Mouse (Mus musculus): ENCODE measurements at regions not wholly inside any gene's neighbourhood (a gene's known extent, or its start where the extent isn't known, plus 50 kb on each side); places are given as distances from the start of the nearest gene placed in this dataset.

DNA sequence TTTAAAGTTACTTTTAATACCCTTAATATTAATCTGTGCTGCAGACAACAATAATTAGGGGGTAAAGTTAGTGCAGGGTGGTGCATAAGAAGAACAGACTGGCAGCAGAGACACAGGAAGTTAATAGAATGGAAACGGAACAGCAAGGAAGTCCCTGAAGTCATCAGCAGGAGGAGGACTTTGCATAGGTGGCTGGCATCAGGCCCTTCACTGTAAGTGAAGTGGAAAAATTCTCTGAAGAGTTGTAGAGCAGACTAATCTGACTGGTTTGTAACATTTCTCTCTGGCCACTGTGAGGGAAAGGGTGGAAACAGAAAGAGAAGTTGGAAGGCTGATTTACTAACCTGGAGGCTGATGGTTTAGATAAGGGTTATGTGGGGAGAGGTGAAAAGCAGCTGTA is 195.5 kb upstream of the Prdm1 start:
- no peak overlapping the region for H3K4me3 ChIP-seq (ENCODE audit: low read depth, low read length)
- H3K27me3 ChIP-seq (ENCODE audit: control insufficient read depth, insufficient read depth, low read length): no peaks in the 10 kb centered on the region
- H3K9ac ChIP-seq (replicated peaks; ENCODE audit: low read depth, low read length): no peak overlapping the region
- no peak for ATAC-seq (ENCODE audit: insufficient read depth, low read depth)
- no peak overlapping the region for H3K4me2 ChIP-seq (ENCODE audit: low read depth, low read length)
- DNase-seq (ENCODE audit: low spot score): no peak
- TF ChIP-seq EP300 (IDR thresholded peaks at IDR 0.05; ENCODE audit: low read depth) (no peak), CTCF (IDR thresholded peaks at IDR 0.05; ENCODE audit: low read depth) (no peak)
- no peaks in the 10 kb centered on the region for H3K9me3 ChIP-seq (replicated peaks; ENCODE audit: control insufficient read depth, low read length)
- 39% methylated on average over 1 of the region's 1 CpGs for WGBS
- H3K27ac ChIP-seq (ENCODE audit: low read depth): no peak overlapping the region
- H3K4me1 ChIP-seq (ENCODE audit: control insufficient read depth, insufficient read depth): no peaks in the 10 kb centered on the region
- H3K36me3 ChIP-seq (replicated peaks; ENCODE audit: control insufficient read depth, insufficient read depth, low read length): no peaks in the 10 kb centered on the region

DNA sequence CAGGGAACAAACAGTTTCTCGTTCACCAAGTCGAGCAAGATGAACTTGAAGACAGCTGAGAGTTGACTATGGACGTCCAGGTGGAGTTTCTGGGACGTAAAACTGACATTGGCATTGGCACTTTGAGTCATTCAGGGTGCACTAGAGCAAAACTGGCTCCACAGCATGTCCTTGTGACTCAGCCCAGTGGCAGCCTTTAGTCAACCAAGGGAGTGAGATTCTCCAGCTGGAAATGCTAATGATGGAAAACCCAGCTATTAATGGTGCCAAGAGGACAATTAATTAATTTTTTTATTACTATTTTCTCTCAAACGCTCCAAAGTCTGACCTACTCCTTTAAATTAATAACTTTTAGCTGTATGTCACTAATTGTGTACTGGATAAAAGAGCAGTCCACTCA is 195.0 kb upstream of the Prdm1 start:
- H3K36me3 ChIP-seq (replicated peaks; ENCODE audit: control insufficient read depth, insufficient read depth, low read length): no peaks in the 10 kb centered on the region
- no peak overlapping the region for H3K27ac ChIP-seq (ENCODE audit: low read depth)
- H3K4me1 ChIP-seq (ENCODE audit: control insufficient read depth, insufficient read depth): no peaks in the 10 kb centered on the region
- H3K9me3 ChIP-seq (replicated peaks; ENCODE audit: control insufficient read depth, low read length): no peaks in the 10 kb centered on the region
- H3K4me3 ChIP-seq (ENCODE audit: low read depth, low read length): no peak overlapping the region
- WGBS: 72% methylated on average over 5 of the region's 5 CpGs
- H3K9ac ChIP-seq (replicated peaks; ENCODE audit: low read depth, low read length): no peak overlapping the region
- TF ChIP-seq CTCF (IDR thresholded peaks at IDR 0.05; ENCODE audit: low read depth): no peak
- no peak for TF ChIP-seq EP300 (IDR thresholded peaks at IDR 0.05; ENCODE audit: low read depth)
- DNase-seq (ENCODE audit: low spot score): no peak
- no peak for ATAC-seq (ENCODE audit: insufficient read depth, low read depth)
- no peaks in the 10 kb centered on the region for H3K27me3 ChIP-seq (ENCODE audit: control insufficient read depth, insufficient read depth, low read length)
- H3K4me2 ChIP-seq (ENCODE audit: low read depth, low read length): no peak overlapping the region

DNA sequence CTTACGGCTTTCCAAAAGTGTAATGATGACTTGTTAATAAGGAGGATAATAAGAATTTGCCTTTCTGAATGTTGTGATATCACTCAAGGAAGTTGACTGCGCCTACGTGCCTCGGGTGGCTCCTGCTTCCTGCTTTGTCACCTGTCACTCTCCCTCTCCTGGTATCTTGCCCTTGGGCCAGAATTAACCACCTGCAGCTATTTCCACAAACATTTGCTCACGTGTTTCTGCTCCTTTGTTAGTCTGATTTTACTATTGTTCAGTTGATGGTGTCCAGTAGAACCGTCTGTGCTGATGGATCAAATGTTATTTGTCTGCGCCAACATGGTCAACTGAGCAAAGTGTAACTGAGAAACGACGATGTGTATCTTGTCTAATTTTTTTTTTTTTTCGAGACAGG is 193.4 kb upstream of the Prdm1 start:
- H3K9me3 ChIP-seq (replicated peaks; ENCODE audit: control insufficient read depth, low read length): no peaks in the 10 kb centered on the region
- H3K9ac ChIP-seq (replicated peaks; ENCODE audit: low read depth, low read length): no peak overlapping the region
- H3K4me1 ChIP-seq (ENCODE audit: control insufficient read depth, insufficient read depth): no peaks in the 10 kb centered on the region
- H3K27me3 ChIP-seq (ENCODE audit: control insufficient read depth, insufficient read depth, low read length): no peaks in the 10 kb centered on the region
- no peak overlapping the region for H3K4me3 ChIP-seq (ENCODE audit: low read depth, low read length)
- ATAC-seq (ENCODE audit: insufficient read depth, low read depth): no peak
- no peak for TF ChIP-seq CTCF (IDR thresholded peaks at IDR 0.05; ENCODE audit: low read depth)
- TF ChIP-seq EP300 (IDR thresholded peaks at IDR 0.05; ENCODE audit: low read depth): no peak
- no peak overlapping the region for H3K27ac ChIP-seq (ENCODE audit: low read depth)
- H3K4me2 ChIP-seq (ENCODE audit: low read depth, low read length): no peak overlapping the region
- 75% methylated on average over 10 of the region's 10 CpGs for WGBS
- no peaks in the 10 kb centered on the region for H3K36me3 ChIP-seq (replicated peaks; ENCODE audit: control insufficient read depth, insufficient read depth, low read length)
- DNase-seq (ENCODE audit: low spot score): no peak

DNA sequence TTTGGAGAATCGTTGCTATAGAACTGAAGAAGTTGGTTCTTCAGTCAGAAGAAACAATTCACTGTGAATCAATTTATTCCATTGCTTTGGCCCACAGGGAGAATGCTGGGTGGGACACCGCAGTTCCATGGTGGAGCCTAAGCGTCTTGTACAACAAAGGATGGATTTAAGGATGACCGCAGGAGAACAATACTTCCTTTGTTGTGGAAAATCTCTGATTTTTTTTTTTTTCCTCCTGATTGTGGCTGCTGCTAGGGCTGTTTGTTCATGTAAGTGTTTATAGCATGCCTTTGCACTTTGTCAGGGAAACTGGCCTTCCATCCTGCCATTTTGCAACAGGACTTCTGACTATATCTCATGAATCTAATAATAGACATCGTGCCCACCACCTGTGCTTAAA is 188.3 kb upstream of the Prdm1 start:
- H3K4me2 ChIP-seq (ENCODE audit: low read depth, low read length): no peak overlapping the region
- H3K36me3 ChIP-seq (replicated peaks; ENCODE audit: control insufficient read depth, insufficient read depth, low read length): no peaks in the 10 kb centered on the region
- ATAC-seq (ENCODE audit: insufficient read depth, low read depth) (no peak), DNase-seq (ENCODE audit: low spot score) (no peak)
- no peak for TF ChIP-seq CTCF (IDR thresholded peaks at IDR 0.05; ENCODE audit: low read depth)
- no peak for TF ChIP-seq EP300 (IDR thresholded peaks at IDR 0.05; ENCODE audit: low read depth)
- H3K9ac ChIP-seq (replicated peaks; ENCODE audit: low read depth, low read length): no peak overlapping the region
- no peak overlapping the region for H3K4me3 ChIP-seq (ENCODE audit: low read depth, low read length)
- H3K27me3 ChIP-seq (ENCODE audit: control insufficient read depth, insufficient read depth, low read length): no peaks in the 10 kb centered on the region
- H3K27ac ChIP-seq (ENCODE audit: low read depth): no peak overlapping the region
- H3K4me1 ChIP-seq (ENCODE audit: control insufficient read depth, insufficient read depth): no peaks in the 10 kb centered on the region
- 84% methylated on average over 5 of the region's 5 CpGs for WGBS
- H3K9me3 ChIP-seq (replicated peaks; ENCODE audit: control insufficient read depth, low read length): no peaks in the 10 kb centered on the region

DNA sequence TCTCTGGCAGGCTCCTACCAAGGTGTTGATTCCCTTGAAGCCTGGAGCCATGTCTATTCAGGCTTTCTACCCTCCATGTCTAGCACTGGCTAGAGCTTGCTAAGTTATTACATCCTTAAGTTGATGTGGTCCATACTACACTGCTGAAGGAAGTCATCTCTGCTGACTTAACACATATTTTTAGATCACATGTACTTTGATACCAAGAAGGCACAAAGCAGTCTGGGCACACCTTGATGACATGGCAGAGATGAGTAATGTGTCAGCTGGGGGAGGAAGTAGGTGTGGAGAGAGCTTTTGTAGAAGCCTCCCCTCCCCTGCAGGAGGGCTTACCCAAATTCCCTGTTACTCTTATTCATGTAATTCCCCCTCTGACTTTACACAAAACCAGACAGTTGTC is 187.6 kb upstream of the Prdm1 start:
- DNase-seq (ENCODE audit: low spot score): no peak
- Histone ChIP-seq H3K27me3 (ENCODE audit: control insufficient read depth, insufficient read depth, low read length) (no peaks in the 10 kb centered on the region), H3K4me3 (ENCODE audit: low read depth, low read length) (no peak overlapping the region), H3K4me1 (ENCODE audit: control insufficient read depth, insufficient read depth) (no peaks in the 10 kb centered on the region), H3K27ac (ENCODE audit: low read depth) (no peak overlapping the region), H3K36me3 (replicated peaks; ENCODE audit: control insufficient read depth, insufficient read depth, low read length) (no peaks in the 10 kb centered on the region), H3K9me3 (replicated peaks; ENCODE audit: control insufficient read depth, low read length) (no peaks in the 10 kb centered on the region), H3K9ac (replicated peaks; ENCODE audit: low read depth, low read length) (no peak overlapping the region), H3K4me2 (ENCODE audit: low read depth, low read length) (no peak overlapping the region)
- no peak for TF ChIP-seq EP300 (IDR thresholded peaks at IDR 0.05; ENCODE audit: low read depth)
- TF ChIP-seq CTCF (IDR thresholded peaks at IDR 0.05; ENCODE audit: low read depth): no peak
- no peak for ATAC-seq (ENCODE audit: insufficient read depth, low read depth)

DNA sequence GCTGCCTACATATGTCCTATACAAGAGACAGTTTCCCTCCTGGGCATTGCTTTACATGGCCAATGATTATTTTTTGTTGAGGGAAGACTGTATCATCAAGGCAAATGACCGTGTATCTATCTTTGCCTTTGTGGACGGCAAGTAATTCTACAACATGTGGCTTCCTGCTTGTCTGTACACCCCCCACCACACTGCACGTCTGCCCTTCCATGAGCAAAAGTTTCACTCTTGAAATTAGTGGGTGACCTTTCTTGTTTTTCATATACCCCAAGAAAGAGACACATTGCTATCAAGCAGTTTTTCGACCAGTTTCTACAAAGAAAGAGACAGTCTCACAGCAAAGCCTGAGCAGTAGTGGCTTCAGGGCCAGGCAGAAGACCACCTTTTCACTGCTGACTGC is 180.5 kb upstream of the Prdm1 start:
- no peak for ATAC-seq (ENCODE audit: insufficient read depth, low read depth)
- Histone ChIP-seq H3K4me1 (ENCODE audit: control insufficient read depth, insufficient read depth) (no peaks in the 10 kb centered on the region), H3K27me3 (ENCODE audit: control insufficient read depth, insufficient read depth, low read length) (no peaks in the 10 kb centered on the region), H3K36me3 (replicated peaks; ENCODE audit: control insufficient read depth, insufficient read depth, low read length) (no peaks in the 10 kb centered on the region), H3K4me3 (ENCODE audit: low read depth, low read length) (no peak overlapping the region), H3K27ac (ENCODE audit: low read depth) (no peak overlapping the region), H3K9me3 (replicated peaks; ENCODE audit: control insufficient read depth, low read length) (no peaks in the 10 kb centered on the region), H3K9ac (replicated peaks; ENCODE audit: low read depth, low read length) (no peak overlapping the region), H3K4me2 (ENCODE audit: low read depth, low read length) (no peak overlapping the region)
- no peak for TF ChIP-seq EP300 (IDR thresholded peaks at IDR 0.05; ENCODE audit: low read depth)
- TF ChIP-seq CTCF (IDR thresholded peaks at IDR 0.05; ENCODE audit: low read depth): no peak
- WGBS: 81% methylated on average over 4 of the region's 4 CpGs
- DNase-seq (ENCODE audit: low spot score): no peak
